Mouse (Mus musculus) gastrocnemius, postnatal 36 days (tissue): Measurements from ENCODE around the gene Eva1c. TPM values are rescaled to one million over a fixed set of nuclear protein-coding genes. Genes with fewer than 3 reads are reported as not detected.

Source experiments
- DNase-seq, 2 experiments: peaks; one replicate each; pipeline ENCODE4 v3.0.0; 2022
- intact Hi-C: fragments of 180-260 bp; cut with DNase I; formaldehyde crosslinking; loops from one replicate; pipeline ENCODE4 v1.15.1; 2025
- total RNA-seq, 2 experiments: library from RNA; stranded (reverse); gene quantifications; 2 replicates each; pipeline ENCODE4 v1.2.3; 2021

The Eva1c gene
- total RNA-seq, 2 experiments from 2014 or later, result 0.30 TPM; not detected in 1

DNA sequence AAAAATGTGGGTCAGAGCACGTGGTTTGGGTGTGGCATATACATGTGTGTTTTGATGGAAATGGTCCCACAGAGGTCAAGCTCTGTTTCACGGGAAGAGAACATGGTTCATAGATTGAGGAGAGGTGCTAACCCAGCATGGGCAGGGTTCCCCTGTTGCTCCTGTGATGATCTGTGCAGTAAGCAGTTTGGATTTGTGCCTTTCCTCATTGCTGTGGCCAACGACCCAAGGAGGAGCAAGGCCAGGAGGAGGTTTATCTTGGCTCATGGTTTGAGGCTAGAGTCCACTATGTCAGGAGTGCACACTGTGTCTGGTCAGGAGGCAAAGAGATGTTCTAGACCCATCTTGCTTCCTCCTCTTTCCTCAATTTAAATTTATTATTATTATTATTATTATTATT lies 36.5 kb downstream of the Eva1c start:
- no peak for DNase-seq
- intact Hi-C loops, result no loop called here

DNA sequence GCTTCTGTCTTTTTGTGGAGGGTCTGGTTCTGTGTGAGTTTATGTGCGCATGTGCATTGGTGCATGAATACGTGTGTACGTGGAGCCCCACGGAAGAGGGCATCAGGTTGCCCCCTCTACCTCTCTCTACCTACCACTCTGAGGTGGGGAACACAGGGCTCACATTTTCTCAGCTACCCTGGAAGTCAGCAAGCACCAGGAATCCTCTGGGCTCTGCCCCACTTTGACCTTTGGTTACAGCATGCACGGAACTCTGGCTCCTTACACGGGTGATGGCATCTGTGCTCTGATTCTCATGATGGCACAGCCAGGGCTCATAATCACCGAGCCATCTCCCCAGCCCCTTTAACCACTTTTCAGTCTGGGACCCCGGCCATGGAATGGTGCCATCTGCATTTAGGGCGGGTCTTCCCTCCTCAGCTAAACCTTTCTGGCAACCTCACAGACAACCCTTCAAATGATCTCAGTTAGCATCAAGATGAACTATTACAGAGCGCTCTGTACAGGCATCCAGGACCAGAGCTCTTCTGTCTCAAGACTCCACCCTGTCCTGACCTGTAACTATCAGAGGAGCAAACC lies 37.0 kb downstream of the Eva1c start:
- intact Hi-C loops, result no loop called here
- DNase-seq, result no peak

DNA sequence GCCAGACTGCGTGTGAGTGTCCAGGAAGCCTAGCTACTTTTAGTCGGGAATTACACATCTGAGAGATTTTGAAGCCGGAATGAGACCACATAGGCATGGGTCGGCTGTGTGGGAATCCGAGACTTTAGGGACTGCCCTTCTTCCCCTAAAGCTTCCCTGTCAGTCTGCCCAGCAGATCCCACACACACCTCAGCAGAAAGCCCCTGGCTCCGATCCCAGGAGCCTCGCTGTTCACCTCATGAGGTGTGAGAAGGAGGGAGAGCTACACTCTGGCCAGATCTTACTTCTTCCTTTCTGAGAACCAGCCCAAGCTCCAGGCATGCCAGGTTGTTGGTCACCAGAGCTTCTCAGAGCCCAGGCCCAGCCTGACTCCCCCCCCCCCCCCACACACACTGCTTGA lies 38.2 kb downstream of the Eva1c start:
- intact Hi-C loops, result no loop called here
- no peak for DNase-seq

DNA sequence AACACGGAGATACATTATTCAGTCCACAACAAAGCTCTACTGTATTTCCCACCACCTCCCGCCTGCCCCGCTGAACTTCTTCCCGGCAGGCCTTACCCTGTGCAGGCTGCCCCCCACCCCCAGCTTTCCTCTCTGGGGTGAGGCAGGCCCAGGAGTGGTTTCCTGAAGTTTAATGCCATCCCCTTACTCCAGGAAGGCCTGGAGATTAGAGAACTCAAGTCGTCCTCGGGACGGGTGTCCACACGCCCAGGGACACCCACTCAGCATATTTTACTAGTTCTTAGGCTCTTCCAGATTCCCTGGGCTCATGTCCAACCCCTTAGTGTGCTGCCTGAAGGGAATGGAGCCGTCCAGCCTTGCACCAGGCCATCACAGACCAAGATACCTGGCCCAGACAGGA lies 39.1 kb downstream of the Eva1c start:
- intact Hi-C loops, result no loop called here
- no peak for DNase-seq

DNA sequence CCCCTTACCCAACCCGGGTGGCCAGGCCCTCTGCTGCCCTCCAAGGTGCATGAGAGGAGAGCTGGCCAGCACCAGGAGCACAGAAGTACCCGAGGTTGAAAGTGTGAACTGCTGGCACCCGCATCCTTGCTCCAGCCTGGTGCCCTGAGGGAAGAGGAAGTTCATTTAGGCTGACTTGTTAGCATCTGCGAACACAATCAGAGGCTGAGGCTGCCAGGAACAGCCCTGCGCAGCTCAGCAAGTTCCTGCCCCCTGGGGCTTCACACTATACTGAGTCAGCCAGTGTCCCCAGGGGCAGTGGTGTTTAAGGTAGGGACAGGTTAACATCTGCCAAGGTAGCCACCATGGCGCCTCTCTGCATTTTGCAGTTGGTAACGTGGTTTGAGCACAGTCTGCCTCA lies 41.6 kb downstream of the Eva1c start:
- no peak for DNase-seq
- intact Hi-C loops, result no loop called here

DNA sequence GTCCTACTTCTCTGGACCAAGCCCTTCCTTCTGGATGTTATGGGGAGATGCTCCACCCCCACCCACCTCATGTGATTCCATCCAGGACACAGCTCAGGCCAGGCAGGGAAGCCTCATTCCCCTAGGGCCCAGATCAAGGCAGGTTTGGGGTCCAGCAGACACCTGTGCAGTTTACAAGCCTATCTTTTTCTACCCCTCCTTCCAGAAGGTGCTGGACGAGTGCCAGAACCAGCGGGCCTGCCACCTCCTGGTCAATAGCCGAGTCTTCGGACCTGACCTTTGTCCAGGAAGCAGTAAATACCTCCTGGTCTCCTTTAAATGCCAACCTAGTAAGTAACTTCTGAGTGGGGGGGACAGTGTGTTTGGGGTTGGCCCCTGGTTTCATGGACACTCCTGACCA lies 42.8 kb downstream of the Eva1c start:
- DNase-seq, result no peak
- intact Hi-C loops, result no loop called here

DNA sequence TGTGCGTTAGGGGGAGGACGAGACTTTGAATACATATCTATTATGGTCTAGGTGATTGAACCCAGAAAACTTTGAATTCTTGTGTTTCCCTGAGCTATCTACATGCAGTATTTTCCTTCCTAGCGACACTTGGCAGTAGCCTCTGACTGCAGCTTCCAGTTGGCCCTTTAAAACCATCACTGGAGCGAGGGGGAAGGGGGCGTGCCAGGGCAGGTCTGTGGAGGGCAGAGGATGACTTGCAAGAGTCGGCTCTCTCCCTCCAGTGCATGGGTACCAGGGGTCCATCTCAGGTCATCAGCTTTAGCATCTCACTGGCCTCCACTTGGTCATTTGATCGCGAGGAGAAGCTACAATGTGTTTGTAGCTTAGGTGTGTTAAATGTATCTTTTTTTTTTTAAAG lies 46.4 kb downstream of the Eva1c start:
- intact Hi-C loops, result no loop called here
- DNase-seq, result no peak

DNA sequence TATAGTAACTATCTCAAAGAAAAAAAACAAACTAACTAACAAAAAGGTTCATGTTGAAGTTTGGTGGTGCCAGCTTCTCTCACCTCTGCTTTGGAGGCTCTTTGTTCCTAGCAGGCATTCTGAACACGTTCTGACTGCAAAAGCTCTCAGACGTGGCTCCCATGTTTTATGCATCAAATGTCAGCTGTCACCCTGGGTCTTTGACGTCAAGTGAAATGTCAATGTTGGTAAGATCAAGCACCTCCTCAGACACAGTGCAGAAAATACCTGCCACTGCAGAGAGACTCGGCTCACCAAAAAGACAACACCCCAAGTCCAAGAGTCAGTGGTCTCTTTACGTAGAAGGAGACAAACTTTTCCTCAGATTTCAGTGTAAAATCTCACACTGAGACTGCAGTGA lies 48.0 kb downstream of the Eva1c start:
- intact Hi-C loops, result no loop called here
- DNase-seq, result no peak

DNA sequence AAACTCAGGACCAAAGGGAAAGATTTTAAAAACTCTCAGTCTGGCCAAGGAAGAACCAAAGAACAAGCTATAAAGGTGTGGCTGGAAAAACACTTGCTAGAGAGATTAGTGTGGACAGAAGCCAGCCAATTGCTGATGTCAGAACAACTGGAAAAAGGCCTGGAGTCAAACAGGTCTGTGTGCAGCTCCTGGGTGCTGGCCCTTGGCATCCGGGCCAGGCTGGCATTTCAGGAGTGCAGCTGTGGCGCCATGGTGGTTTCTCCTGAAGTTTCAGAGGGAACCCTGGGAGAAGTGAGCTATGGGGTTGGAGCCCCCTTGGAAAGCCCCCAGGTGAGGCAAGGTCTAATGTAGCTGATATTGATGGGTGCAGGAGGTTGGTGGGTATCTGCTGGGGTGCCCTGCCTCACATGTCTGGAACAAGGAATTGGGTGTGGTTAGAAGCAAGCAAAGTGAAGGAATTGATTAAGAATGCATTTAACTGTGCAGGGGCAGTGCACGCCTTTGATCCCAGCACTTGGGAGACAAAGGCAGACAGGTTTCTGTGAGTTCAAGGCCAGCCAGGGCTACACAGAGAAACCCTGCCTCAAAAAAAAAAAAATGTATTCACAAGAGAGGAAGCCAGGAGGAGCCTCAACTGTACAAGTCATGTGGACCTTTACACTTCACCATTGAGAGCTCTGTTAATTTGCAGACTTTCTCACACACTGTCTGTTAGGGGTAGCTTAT lies 51.8 kb downstream of the Eva1c start:
- intact Hi-C loops, result no loop called here

DNA sequence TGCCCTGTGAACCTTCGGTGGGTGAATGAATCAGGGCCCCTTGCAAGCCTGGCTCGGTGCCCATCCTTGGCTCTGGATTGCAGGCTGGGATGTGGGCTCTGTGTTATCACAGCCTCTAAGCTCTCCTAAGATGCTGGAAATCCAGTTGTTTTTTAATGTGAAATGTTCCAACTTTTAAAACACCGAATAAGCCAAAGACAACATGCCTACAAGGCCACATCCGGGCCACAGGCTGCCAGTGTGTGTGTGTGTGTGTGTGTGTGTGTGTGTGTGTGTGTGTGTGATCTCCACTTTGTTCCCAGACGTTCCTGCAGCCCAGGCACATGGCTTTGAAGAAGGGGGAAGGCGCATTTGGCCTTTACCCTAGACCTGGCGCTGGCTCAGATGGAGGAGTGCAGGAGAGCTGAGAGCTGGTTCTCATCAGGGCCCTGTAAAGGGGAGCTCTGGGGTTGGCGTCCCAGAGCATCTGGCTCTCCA lies 56.0 kb downstream of the Eva1c start:
- intact Hi-C loops, result no loop called here
- no peak for DNase-seq

More for the DNA sequence above, 51.8 kb downstream of the Eva1c start:
- DNase-seq, result no peak

DNA sequence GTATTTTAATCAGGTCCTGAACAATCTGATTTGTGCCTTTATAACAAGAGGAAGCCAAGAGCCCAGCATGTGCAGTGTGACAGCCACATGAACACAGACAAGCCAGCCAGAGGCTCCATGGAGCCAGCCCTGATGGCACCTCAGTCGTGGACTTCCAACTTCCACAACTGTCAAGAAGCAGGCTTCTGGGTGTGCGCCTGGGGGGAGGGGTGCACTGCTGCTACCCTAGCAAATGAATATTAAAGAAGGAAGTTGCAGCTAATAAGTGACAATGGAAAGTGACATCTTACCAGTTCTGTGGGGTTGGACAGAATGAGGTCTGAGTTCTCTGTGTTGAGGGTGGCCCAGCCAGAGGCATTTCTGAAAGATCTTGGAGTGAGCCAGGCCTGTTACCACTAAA lies 58.8 kb downstream of the Eva1c start:
- DNase-seq, result no peak
- intact Hi-C loops, result no loop called here

DNA sequence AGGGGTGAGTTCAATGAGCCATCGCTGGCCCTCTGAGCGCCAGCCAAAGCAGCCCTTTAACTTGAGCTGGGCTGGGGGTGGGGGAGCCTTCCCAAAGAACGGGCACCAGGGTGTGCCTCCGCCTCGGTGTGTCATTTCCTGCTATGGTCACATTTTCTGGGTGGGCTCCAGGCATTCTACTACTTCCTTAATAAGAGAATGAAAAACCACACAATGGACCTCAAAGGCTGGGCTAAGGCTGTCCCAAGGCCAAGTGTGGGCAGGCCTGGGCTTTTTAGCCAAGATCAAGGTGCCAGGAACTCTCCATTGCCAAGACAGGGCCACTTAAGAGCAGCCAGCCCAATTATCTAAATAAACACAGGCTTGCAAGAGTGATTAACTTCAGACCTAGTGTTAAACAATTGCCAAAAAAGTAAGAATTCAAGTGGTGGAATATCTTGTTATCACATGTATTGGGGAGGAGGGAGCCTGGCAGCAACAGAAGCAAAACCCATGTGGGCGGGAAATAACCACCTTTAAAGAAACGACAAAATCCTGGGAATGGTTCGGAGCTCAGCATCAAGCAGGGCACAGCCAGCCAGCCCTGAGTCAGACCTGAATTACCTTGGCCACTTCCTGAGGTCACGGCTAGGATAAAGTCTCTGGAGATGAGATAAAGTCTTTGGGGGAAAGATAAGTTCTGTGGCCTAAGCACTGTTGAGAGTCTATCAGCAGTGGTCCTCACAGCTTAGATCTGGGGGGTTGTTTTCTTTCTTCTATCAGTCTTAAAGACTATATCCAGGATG lies 59.5 kb downstream of the Eva1c start:
- no peak for DNase-seq
- intact Hi-C loops, result no loop called here

DNA sequence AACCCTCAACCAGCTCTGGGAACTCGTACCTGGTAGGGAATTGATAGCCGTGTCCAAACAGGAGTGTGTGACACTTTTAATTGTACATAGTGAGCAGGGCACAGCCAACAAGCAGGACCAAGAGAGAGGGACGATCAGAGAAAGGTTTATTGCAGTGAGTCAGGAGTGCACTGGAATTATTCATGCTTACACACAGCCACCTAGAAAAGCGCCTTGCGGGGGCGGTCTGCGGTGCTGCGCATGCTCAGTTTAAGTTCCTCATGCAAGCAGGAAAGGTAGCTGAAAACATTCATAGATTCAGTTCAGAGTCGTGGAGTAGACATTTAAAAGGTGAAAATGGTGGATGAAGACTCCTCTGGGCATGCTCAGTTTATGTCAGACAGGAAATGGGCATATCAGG lies 64.2 kb downstream of the Eva1c start:
- no peak for DNase-seq

DNA sequence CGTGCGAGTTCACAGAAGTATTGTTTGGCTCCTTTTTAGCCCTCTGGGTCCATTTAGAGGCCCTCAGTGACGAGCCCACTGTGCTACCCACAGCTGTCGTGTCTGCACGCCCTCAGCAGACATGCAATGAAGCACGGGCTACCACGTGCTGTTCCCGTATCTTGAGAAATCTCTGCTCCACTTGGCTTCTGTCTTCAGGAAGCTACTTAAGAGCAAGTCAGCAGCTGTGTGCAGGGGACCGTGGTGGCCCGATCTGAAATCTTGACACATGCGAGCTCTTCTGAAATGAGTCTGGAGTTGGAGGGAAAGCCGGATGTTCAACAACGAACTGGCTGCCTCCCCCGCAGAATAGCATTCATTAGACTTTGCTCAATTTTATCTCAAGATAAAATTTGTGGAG lies 65.1 kb downstream of the Eva1c start:
- no peak for DNase-seq
- intact Hi-C loops, result no loop called here

More for the DNA sequence above, 64.2 kb downstream of the Eva1c start:
- intact Hi-C loops, result no loop called here

DNA sequence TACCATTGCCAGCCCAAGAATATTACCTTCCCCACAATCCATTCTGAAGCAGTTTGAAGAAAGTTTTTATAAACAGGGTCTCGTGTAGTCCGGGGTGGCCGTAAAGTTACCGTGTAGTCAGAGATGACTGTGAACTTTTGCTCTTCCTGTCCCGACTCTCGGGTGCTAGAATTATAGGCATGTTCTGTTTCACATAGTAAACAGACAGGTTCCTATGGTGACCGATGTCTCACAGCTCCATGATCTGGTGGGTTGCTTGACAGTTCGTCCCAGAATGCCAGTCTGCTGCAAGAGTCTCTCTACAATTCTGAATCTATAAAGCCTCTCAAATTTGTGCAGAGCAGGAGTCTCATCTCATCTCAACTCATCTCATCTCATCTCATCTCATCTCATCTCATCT lies 65.6 kb downstream of the Eva1c start:
- DNase-seq, result no peak
- intact Hi-C loops, result no loop called here

DNA sequence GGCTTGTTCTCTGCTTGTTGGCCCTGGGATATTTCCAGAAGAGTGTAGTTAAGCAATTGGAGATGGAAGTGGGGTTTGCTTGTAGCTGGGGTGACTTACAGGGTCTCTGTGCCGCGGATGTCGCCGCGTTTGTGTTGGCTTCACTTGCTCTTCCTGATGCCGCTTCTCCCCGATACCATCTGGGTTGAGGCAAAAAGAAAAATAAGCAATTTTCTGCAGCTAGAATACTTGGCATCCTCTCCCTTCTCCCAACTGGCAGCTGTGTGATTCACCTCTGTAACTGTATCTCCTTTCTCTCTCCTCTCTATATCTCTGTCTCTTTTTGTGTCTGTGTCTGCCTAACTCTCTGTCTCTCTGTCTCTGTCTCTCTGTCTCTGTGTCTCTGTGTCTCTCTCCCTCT lies 66.5 kb downstream of the Eva1c start:
- no peak for DNase-seq
- intact Hi-C loops, result no loop called here

DNA sequence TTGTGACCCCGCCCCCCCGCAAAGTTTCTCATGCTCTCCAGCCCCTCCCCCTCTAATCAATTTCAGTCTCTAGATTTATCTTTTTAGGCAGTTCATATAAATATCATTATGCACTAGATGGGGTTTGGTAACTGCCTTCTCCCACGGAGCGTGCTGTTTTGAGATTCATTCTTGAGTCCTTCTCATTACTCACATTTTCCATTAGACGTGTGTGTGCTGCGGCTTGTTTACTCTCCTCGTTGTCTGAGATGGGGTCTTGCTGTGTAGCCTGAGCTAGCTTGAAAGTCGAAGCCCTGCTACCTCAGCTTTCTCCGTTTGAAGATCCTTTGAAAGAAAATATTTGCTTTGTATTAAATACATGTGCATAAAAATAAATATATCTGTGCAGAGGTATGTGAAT lies 67.3 kb downstream of the Eva1c start:
- DNase-seq, result no peak
- intact Hi-C loops, result no loop called here

DNA sequence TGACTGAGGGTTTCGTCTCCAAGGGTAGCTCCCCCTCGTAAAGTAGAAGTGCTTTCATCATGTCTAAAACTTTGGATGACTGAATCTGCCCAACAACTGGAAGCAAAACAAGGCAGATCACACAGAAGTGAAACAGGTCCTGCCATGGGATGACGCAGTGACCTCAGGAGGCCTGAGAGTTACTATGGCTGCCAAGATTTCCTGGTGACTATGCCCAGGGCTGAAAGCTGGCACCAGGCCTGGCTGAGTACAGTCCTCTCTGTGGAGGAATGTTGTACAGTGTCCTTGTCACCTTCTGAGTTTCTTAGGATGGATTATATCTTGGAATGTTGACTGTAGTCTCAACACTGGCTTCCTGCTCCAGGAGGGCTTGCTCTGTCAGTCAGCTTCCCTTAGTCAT lies 71.1 kb downstream of the Eva1c start:
- intact Hi-C loops, result no loop called here
- DNase-seq, result no peak

DNA sequence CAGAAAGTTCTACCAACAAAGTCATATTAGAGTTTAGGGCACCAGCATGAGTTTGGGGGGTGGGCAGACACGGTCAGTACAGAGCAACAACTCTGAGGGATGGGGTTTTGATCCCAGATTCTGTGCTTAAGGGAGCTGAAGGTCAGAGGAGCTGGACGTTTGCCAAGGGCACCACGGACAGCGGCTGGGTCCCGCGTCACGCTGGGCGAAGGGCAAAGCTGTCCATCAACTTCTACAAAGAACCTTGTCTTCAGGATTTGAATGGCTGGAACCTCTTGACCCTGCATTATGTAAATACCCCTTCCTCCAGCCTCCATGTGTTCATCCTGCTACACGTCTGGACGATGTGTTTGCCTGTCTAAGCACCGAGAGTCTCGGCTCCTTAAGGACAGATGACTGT lies 73.0 kb downstream of the Eva1c start:
- intact Hi-C loops, result no loop called here
- no peak for DNase-seq

DNA sequence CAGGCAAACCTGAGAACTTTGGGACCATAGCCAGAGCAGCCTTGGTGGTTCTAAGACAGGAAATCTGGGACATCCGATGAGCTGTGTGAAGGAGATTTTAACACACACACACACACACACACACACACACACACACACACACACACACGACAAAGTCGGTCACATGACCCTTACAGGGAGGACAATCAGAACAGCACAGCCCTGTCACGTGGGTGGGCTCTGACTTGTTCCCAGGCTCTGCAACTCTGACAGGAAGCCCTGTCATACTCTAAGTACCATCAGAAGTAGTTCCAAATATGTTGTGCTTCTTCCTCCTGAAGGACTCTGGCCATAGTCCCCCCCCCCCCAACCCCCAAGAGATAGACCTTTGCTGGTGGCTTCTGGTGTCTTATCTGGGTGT lies 74.8 kb downstream of the Eva1c start:
- intact Hi-C loops, result no loop called here
- DNase-seq, result no peak

DNA sequence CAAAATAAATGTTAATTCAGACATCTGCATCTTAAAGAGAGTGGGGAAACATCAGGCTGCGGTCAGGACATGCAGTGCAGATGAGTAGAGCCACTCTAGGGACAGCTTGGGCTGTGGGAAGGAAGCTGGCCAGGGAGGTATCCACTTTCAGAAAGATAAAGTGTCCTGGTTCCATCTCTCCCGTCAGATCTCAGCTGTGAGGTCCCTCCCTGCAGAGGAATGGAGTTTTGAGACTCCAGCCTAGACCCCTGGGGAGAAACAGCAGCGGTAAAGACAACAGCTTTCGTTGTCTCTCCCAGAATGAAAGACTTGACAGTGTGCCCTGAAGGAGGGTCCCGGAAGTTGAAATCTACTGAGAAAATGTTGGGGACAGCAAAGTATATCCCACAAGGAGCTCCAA lies 76.8 kb downstream of the Eva1c start:
- no peak for DNase-seq
- intact Hi-C loops, result no loop called here

DNA sequence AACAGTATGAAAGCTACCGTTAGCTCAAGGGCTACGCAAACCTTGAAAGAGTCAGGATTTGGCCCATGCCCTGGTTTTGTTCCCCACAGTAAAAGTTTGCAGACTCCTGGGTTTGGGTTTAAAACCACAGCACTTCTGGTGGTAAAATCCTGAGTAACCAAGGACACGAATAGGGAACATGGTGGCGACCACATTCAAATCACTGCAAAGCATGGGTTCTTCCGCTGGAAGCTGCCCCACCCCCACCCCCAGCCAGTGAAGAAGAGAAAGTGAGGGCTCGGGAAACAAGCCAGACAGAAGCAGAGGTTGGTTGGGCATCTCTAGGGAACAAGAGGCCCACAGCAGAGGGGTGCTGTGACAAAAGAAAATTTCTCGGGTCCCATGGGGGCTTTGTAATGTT lies 80.7 kb downstream of the Eva1c start:
- no peak for DNase-seq
- intact Hi-C loops, result no loop called here
